Comparison of ENCODE assay signal across 21 mouse cellular contexts in the genomic region with DNA sequence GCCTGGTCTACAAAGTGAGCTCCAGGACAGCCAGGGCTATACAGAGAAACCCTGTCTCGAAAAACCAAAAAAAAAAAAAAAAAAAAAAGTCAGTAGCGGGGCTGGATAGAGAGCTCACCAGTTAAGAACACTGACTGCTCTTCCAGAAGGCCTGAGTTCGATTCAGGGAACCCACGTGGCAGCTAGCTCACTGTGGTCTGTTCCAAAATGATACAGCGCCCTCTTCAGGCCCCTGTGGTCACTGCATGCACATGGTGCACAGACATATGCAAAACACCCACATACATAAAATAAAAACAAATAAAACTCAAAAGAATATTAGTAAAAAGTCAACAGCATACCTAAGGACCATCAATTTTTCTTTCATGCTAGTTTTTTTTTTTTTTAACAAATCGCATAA. TPM values are rescaled to one million over a fixed set of nuclear protein-coding genes. Genes with fewer than 3 reads are reported as not detected.
DNase-seq lines count a peak whose midpoint lies in the region; TF ChIP-seq lines count a peak whose summit lies in the region.
"Had no signal": no experiment of that assay in that cellular context is flagged by ENCODE, and none has a peak within 500 bp of the region (broad histone marks: within the 10 kb centered on the region; RNA-seq: fewer than 3 reads in every experiment).

No protein-coding gene starts in this region.

- 76% methylated on average over 5 of the region's 6 CpGs for WGBS in heart, adult 2 months

- no peak overlapping the region for H3K9ac ChIP-seq in heart, adult 2 months (ENCODE audit: low read depth, low read length)
- H3K9ac ChIP-seq: embryonic facial prominence, embryonic 12.5 days; forebrain, postnatal 0 days; hindbrain, embryonic 14.5 days; liver, embryonic 13.5 days; neural tube, embryonic 15.5 days had no signal

- no peak overlapping the region for H3K27ac ChIP-seq in heart, adult 2 months
- H3K27ac ChIP-seq: embryonic facial prominence, embryonic 12.5 days; heart, embryonic 10.5 days; hindbrain, embryonic 14.5 days; kidney, postnatal 0 days; limb, embryonic 10.5 days; liver, embryonic 13.5 days; macrophage; neural tube, embryonic 15.5 days had no signal

- no peaks in the 10 kb centered on the region for H3K27me3 ChIP-seq in heart, adult 2 months (ENCODE audit: control insufficient read depth, insufficient read depth, low read length)
- H3K27me3 ChIP-seq: embryonic facial prominence, embryonic 12.5 days; liver, embryonic 13.5 days; neural tube, embryonic 15.5 days had no signal

- TF ChIP-seq CTCF in heart, adult 2 months (IDR thresholded peaks at IDR 0.05), result peak; percentile 21

- H3K36me3 ChIP-seq in heart, adult 2 months (ENCODE audit: control insufficient read depth, insufficient read depth, low read length), result no peaks in the 10 kb centered on the region
- H3K36me3 ChIP-seq: embryonic facial prominence, embryonic 12.5 days; heart, embryonic 10.5 days; limb, embryonic 10.5 days; liver, embryonic 13.5 days; neural tube, embryonic 15.5 days had no signal

- no peaks in the 10 kb centered on the region for H3K4me1 ChIP-seq in heart, adult 2 months (ENCODE audit: control insufficient read depth, insufficient read depth, low read length)
- H3K4me1 ChIP-seq: embryonic facial prominence, embryonic 12.5 days; heart, embryonic 10.5 days; limb, embryonic 10.5 days; liver, embryonic 13.5 days; neural tube, embryonic 15.5 days had no signal

- DNase-seq in heart, adult 2 months, result no peak
- no peak for DNase-seq in heart, adult 18-20 months
- peak; percentile 6 for DNase-seq in thymus, postnatal 4 days
- no peak for DNase-seq in thymus, postnatal 36 days
- peak; percentile 7 for DNase-seq in induced T-regulatory cell, adult 2 months (ENCODE audit: low read depth)
- no peak for DNase-seq in spleen, postnatal 10 days (ENCODE audit: low spot score in 2 of 2)
- no peak for DNase-seq in urinary bladder, adult 18-20 months (ENCODE audit: low spot score in 2 of 2)
- DNase-seq: adrenal gland, adult 8-10 months; cerebellum, adult 18-20 months; cerebellum, postnatal 14 days; forebrain, postnatal 0 days; heart, postnatal 4 days; kidney, adult 2 months; liver, embryonic 13.5 days had no signal

- no peaks in the 10 kb centered on the region for H3K79me2 ChIP-seq in heart, adult 2 months (replicated peaks; ENCODE audit: control insufficient read depth, insufficient read depth, low read length)

- intact Hi-C loops in heart, adult 2 months (cut with DNase I), result loop anchor here (10.0 kb wide), 1 partner anchor 205 kb away; no protein-coding TSS in a partner anchor

- H3K4me3 ChIP-seq in heart, adult 2 months, result no peak overlapping the region
- H3K4me3 ChIP-seq: embryonic facial prominence, embryonic 12.5 days; heart, embryonic 10.5 days; limb, embryonic 10.5 days; liver, embryonic 13.5 days; neural tube, embryonic 15.5 days had no signal

- no peak for TF ChIP-seq EP300 in heart, adult 2 months (IDR thresholded peaks at IDR 0.05; ENCODE audit: insufficient read depth, low read depth, low read length)

- TF ChIP-seq POLR2A in heart, adult 2 months (IDR thresholded peaks at IDR 0.05; ENCODE audit: insufficient read depth, low read depth, low read length), result no peak

RNA-seq across cellular contexts. Expression of a gene that starts 20.0 kb away (rescaled TPM):
- total RNA-seq in heart, adult 2 months (2021), result 10 to 100 TPM; 25.8 to 29.3 TPM
- polyA plus RNA-seq in heart, adult 2 months (2012; rRNA removed), result 6.3 and 14.8 TPM in 2 replicates
- 10 to 100 TPM; 26.6 to 28.5 TPM for total RNA-seq in heart, adult 18-20 months (2021)

Comparison
In these comparisons a context has a peak if more than half of its experiments do, and no peak if none do; other contexts are left out.
1. DNase-seq: peak in thymus, postnatal 4 days (single experiment) and induced T-regulatory cell, adult 2 months (single experiment); none in heart, adult 2 months (0 of 2), heart, adult 18-20 months (0 of 2), thymus, postnatal 36 days (0 of 2), spleen, postnatal 10 days (0 of 2) and urinary bladder, adult 18-20 months (0 of 2).